Mouse (Mus musculus) olfactory bulb, adult 2 months (tissue): ENCODE data around the gene Vps4a. TPM values are rescaled to one million over a fixed set of nuclear protein-coding genes. Genes with fewer than 3 reads are reported as not detected.

Experiments
- H3K27ac ChIP-seq: fragments of 200-500 bp; 2 replicates; pipeline ENCODE4 v1.5.1; 2012; ENCODE audit warnings: low read depth, low read length; ENCODE audit not compliant: insufficient read depth
- H3K4me1 ChIP-seq: fragments of 200-500 bp; 2 replicates; pipeline ENCODE4 v1.6.1; 2012; ENCODE audit warnings: low read length; ENCODE audit not compliant: control insufficient read depth, insufficient read depth
- H3K4me3 ChIP-seq: fragments of 200-500 bp; 2 replicates; pipeline ENCODE4 v1.5.1; 2012; ENCODE audit warnings: mild to moderate bottlenecking, low read depth, low read length, moderate library complexity; ENCODE audit not compliant: insufficient read depth
- CTCF ChIP-seq: fragments of 200-500 bp; IDR thresholded peaks from 2 replicates; pipeline ENCODE4 v1.5.1; 2012; ENCODE audit warnings: low read depth, mild to moderate bottlenecking, low read length, moderate library complexity; ENCODE audit not compliant: insufficient read depth
- POLR2A ChIP-seq: fragments of 200-500 bp; IDR thresholded peaks from 2 replicates; pipeline ENCODE4 v1.6.1; 2012; ENCODE audit warnings: mild to moderate bottlenecking, low read depth, low read length, moderate library complexity; ENCODE audit not compliant: insufficient read depth
- WGBS: fragments of 180-500 bp; shearing (Covaris S2); methylation state at CpG from one replicate; pipeline ENCODE4 v1.1.7; 2018; 5-methylcytosine and 5-hydroxymethylcytosine counted together
- polyA plus RNA-seq: library from polyadenylated mRNA; stranded (reverse); fragments of >200 nt; gene quantifications from 2 replicates; pipeline ENCODE4 v1.2.4, GENCODE M21; 2012; ENCODE audit warnings: low replicate concordance; ENCODE audit not compliant: missing spikeins, insufficient read depth, insufficient read length

Gene Vps4a
- polyA plus RNA-seq, 1 experiment = not detected

DNA sequence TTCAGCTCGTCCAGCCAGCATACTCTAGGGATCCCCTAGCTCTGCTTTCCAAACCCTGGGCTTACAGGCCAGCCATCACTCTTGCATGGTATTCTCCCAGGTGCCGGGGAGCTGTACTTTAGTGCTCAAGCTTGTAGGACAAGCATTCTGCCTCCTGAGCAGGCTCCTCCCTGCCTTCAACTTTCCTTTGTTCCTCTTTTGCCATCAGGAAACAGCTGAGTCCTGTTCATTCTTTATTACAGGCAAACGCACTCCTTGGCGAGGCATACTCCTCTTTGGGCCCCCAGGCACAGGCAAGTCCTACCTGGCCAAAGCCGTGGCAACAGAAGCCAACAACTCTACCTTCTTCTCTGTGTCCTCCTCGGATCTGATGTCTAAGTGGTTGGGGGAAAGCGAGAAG is 9.6 kb downstream of the Vps4a start:
- Histone ChIP-seq H3K4me3 (no peak overlapping the region), H3K27ac (no peak overlapping the region), H3K4me1 (peaks cover under 1% of the 10 kb centered on the region; the same call in 1 of the 2 replicates)
- WGBS = 83% methylated on average over 7 of the region's 7 CpGs
- TF ChIP-seq CTCF = no peak
- TF ChIP-seq POLR2A = no peak

GRCm38 (mm10) chr8:107045478-107045877 is 14.5 kb downstream of the Vps4a start:
- no peak for TF ChIP-seq POLR2A
- no peak for TF ChIP-seq CTCF
- 90% methylated on average over 6 of the region's 6 CpGs for WGBS

GRCm38 (mm10) chr8:107046976-107047375 is 16.0 kb downstream of the Vps4a start:
- WGBS = 91% methylated on average over 5 of the region's 5 CpGs
- Histone ChIP-seq H3K4me3 (no peak overlapping the region), H3K4me1 (peaks cover 5% of the 10 kb centered on the region), H3K27ac (no peak overlapping the region)
- TF ChIP-seq POLR2A = no peak
- no peak for TF ChIP-seq CTCF

More at GRCm38 (mm10) chr8:107045478-107045877, 14.5 kb downstream of the Vps4a start:
- Histone ChIP-seq H3K27ac (no peak overlapping the region), H3K4me3 (no peak overlapping the region), H3K4me1 (peaks cover 5% of the 10 kb centered on the region)

- Histone ChIP-seq H3K27ac (peak within 1 kb of the TSS; percentile 57), H3K4me1 (peaks cover 5% of the 10 kb centered on the region), H3K4me3 (peak within 1 kb of the TSS; percentile 87)
- TF ChIP-seq CTCF = no peak
- TF ChIP-seq POLR2A = peak; percentile 64
- under 1% methylated on average over 87 of the region's 87 CpGs for WGBS
These were observed 17.3 kb downstream of the Vps4a start, which contains the start of gene Pdf for GRCm38 (mm10) chr8:107048061-107048941. Gene Pdf, minus strand, starts transcription at chr8:107048614.

- Histone ChIP-seq H3K27ac (no peak overlapping the region), H3K4me1 (peaks cover 5% of the 10 kb centered on the region), H3K4me3 (no peak overlapping the region)
- TF ChIP-seq CTCF (no peak), POLR2A (no peak)
- WGBS = 95% methylated on average over 4 of the region's 4 CpGs
These were observed 18.5 kb downstream of the Vps4a start for GRCm38 (mm10) chr8:107049480-107049879.

DNA sequence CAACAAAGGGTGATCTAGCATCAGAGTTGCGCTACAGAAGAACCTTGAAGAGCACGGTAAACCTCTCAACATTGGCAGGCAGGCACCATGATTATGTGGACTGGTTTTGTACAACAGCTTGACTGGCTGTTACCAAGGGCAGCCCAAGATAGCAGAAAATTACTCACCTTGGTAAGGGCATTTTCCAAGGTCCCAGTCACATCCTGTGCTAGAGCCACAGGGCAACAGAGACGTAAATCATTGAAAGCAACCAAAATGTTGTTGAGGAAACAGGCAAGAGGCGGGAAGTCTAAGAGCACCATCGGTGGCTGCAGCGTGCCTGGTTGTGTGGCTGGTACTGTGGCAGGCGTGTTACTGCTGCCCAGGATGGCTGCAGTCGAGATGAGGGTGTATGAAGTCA is 21.0 kb downstream of the Vps4a start:
- no peak overlapping the region for H3K27ac ChIP-seq
- 95% methylated on average over 8 of the region's 8 CpGs for WGBS
- TF ChIP-seq POLR2A (no peak), CTCF (no peak)
- H3K4me3 ChIP-seq = no peak overlapping the region
- peaks cover 7% of the 10 kb centered on the region for H3K4me1 ChIP-seq

- under 1% methylated on average over 88 of the region's 88 CpGs for WGBS
- no peak within 1 kb of the TSS for H3K27ac ChIP-seq
- H3K4me3 ChIP-seq = peak within 1 kb of the TSS; percentile 81
- H3K4me1 ChIP-seq = peaks cover 6% of the 10 kb centered on the region; the same call in 1 of the 2 replicates
- TF ChIP-seq POLR2A (peak; percentile 53; the same call in 1 of the 2 replicates), CTCF (no peak)
These were observed 25.3 kb downstream of the Vps4a start, which contains the start of the genes Cog8 and Nip7 for GRCm38 (mm10) chr8:107056076-107056972. Gene Cog8, minus strand, starts transcription at chr8:107056689. Gene Nip7, plus strand, starts transcription at chr8:107056877.

DNA sequence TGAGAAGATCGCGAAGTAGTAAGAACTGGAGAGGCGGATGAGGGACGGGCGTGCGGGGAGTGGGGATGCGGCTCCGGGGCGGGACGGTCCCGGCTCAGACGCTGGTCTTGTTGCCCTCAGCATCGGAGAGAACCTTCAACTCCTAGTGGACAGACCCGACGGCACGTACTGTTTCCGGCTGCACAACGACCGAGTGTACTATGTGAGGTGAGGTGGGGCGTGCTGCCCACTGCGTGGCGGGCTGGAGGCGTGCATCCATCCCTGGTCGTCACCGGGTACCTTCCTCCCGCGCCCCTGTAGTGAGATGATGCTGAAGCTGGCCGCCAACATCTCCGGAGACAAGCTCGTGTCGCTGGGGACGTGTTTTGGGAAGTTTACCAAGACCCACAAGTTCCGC is 25.9 kb downstream of the Vps4a start:
- Histone ChIP-seq H3K27ac (no peak overlapping the region), H3K4me3 (peak overlapping the region; percentile 64), H3K4me1 (peaks cover 6% of the 10 kb centered on the region; the same call in 1 of the 2 replicates)
- no peak for TF ChIP-seq CTCF
- TF ChIP-seq POLR2A = no peak
- under 1% methylated on average over 33 of the region's 33 CpGs for WGBS

DNA sequence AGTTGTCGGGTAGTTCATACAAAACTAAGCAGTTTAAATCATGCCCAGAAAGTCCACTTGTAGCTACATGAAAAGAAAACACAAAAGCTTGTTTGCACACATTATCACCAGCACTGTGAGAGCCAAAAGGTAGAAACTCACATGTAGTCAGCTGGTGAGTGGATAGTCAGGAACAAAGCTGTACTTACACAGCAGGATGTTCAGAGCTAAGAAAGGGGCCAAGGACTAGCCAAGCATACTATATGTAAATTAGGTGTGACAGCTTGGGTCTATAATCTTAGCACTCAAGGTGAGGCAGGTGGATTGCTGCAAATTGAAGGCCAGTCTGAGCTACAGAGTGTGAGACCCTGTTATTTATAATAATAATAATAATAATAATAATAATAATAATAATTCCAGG is 31.6 kb downstream of the Vps4a start:
- Histone ChIP-seq H3K4me1 (no peaks in the 10 kb centered on the region), H3K4me3 (no peak overlapping the region), H3K27ac (no peak overlapping the region)
- TF ChIP-seq CTCF (no peak), POLR2A (no peak)
- WGBS = 69% methylated on average over 1 of the region's 1 CpGs
